Mouse (Mus musculus): ENCODE results near the gene Mvp.

Gene Mvp

DNA sequence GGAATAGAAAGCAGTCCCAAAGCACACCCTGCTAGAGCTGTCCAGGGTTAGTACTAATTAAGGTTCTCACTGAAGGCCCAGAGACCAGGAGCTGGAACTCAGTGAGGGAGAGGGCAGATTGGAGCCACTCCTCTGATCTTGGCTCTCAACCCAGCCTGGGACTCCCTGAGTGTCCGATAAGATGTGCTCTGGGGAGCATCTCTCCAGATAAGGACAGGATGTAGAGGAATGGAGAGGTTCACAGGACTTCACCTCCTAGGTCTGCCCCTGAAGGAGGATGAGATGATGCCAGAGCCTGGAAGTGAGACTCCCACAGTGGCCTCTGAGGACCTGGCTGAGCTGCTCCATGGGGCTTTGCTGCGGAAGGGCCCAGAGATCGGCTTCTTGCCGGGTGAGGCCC is 62.7 kb downstream of the Mvp start:
- DNase-seq (ENCODE audit: inconsistent age in 2 of 2, low spot score in 1 of 2), result no peak

DNA sequence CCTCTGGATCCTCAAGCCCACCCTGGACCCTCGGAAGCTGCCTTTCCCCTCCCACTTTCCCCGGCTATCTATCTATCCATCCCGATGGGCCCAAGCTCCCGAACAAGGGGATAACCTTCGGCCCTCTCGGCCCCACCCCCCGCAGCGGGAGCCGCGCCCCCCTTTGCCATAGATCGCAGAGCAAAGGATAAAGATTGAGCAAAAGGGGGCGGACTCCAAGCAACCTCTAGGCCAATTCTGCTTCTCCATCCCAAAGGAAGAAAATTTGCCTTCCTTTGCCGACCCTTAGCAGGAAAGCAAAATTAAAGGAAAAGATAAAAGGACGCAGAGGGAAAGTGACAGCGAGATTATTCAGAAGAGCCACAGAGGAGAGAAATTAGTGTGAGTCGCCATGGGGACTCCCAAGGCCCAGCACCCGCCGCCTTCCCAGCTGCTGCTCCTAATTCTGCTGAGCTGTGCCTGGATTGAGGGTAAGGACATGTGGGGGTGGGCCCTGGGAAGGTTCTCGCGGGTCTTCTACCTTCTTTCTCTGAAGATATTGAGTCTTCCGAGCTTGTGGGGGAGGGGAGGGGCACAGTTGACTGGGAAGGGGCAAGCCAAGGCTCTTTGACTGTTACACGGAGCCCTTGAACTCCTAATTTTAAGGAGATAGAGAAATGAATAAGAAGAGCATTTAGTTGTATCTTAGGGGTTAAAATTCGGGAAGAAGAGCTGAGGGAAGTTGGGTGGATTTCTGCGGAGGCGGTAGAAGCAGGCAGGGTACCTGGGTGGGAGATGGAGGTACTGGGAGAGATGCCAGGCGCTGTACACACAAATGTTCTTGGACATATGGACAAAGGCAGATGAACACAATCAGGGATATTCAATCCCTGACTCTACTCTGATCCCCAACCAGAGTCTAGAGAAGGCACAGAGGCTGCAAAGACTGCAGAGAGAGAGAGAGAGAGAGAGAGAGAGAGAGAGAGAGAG is 63.5 kb downstream of the Mvp start:
- peak in 1 of 2 experiments; percentile 5 for DNase-seq (ENCODE audit: inconsistent age in 2 of 2, low spot score in 1 of 2)

- peak; percentile 88 to 95 for DNase-seq (ENCODE audit: inconsistent age in 2 of 2, low spot score in 1 of 2)
These were observed 64.4 kb downstream of the Mvp start, which contains the start of gene Sez6l2 for GRCm38 (mm10) chr7:126949793-126950646. Sez6l2 (plus strand) TSS chr7:126950563.

- peak in 1 of 2 experiments; percentile 59 for DNase-seq (ENCODE audit: inconsistent age in 2 of 2, low spot score in 1 of 2)
These were observed 65.0 kb downstream of the Mvp start, which contains the start of gene Asphd1 for GRCm38 (mm10) chr7:126949403-126949792. Asphd1 (minus strand) TSS chr7:126949582.

DNA sequence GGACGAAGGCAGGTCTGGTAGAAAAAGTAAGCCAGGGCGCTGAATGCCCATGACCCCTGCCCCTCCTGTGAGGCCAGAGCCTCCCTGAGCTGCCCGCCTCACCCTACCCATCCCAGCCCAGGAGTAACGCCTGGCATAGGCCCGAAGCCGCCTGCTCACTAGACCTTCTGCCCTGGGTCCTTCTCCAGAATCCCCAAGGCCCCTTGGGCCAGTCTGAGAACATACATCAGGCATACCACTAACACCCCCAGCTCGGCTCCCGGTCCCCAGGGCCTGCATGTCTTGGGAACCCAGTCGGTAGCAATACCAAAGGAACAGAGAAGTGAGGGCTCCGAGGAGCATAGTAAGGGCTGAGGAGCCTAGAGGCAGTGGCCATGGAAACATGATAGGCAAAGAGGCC is 65.8 kb downstream of the Mvp start:
- DNase-seq (ENCODE audit: inconsistent age in 2 of 2, low spot score in 1 of 2), result peak in 1 of 2 experiments; percentile 14

DNA sequence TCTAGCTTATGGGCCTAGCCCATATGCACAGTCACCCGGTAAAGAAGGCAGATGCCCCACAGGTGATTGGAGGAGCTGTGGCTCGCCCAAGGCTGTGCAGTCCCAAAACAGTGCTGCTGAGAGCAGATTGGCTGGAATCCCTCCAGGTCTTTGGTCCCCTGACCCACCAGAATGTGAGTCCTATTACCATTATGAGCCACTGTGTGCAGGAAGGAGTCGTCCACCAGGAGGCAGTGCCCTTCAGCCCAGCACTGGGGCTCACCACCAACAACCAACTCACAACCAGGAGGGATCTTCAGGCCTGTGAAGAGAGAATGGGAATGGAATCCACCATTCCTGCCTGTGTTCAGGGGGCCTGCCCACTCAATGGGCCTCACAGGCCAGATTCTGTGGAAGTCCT is 67.9 kb downstream of the Mvp start:
- DNase-seq (ENCODE audit: inconsistent age in 2 of 2, low spot score in 1 of 2), result peak in 1 of 2 experiments; percentile 65

DNA sequence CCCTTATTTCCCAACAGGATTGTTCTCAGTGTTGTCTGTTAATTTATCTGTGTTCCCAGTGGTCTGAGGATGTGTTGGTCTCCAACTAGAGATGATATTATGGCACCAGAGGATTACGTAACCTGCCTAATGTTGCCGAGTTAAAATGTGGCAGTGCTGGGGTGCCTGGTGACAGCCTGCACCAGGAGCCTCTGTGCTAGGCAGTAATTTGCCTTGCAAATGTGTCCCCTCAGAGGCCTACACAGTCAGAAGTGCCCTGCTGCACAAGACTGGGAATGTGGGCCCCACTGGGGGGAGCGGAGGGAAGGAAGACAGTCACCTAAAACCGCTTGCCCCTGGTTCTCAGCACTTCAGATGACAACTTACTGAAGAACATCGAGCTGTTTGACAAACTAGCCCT is 72.6 kb downstream of the Mvp start:
- no peak for DNase-seq (ENCODE audit: inconsistent age in 2 of 2, low spot score in 1 of 2)

DNA sequence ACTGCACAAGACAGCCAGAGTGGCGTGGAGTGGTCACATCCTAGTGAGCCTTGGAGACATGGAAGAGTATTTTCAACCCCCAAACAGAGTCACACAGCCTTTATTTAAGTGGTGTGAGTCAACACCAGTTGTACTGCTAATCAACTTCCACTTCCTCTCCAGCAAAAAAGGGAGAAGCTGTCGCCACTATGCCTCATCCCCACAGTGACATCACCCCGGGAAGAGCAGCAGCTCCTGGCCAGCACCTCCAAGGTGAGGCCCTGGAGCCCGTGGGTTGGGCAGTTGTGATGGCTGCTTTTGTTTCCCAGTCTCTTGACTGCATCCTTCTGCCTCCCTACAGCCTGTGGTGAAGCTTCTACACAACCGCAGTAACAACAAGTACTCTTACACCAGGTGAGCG is 73.2 kb downstream of the Mvp start:
- no peak for DNase-seq (ENCODE audit: inconsistent age in 2 of 2, low spot score in 1 of 2)

Data from adrenal gland, adult (tissue).